Mouse (Mus musculus) liver, embryonic 13.5 days (tissue): ENCODE measurements around the gene Rusc2. TPM values are rescaled to one million over a fixed set of nuclear protein-coding genes. Genes with fewer than 3 reads are reported as not detected.

Experiments used
- ATAC-seq: fragments of 200-750 bp; cut with Nextera tagmentation; 2 replicates; pipeline ENCODE4 v1.8.0; 2017; ENCODE audit warnings: low read depth, mild to moderate bottlenecking, moderate number of reproducible peaks, moderate library complexity
- DNase-seq: peaks from one replicate; pipeline ENCODE4 v3.0.0; 2022
- H3K27ac ChIP-seq: fragments of 300-500 bp; sonication (generic); 2 replicates; pipeline ENCODE4 v1.5.1; 2015; ENCODE audit warnings: moderate library complexity, mild to moderate bottlenecking, inconsistent platforms
- H3K27me3 ChIP-seq: fragments of 300-500 bp; sonication (generic); 2 replicates; pipeline ENCODE4 v1.6.1; 2015; ENCODE audit warnings: mild to moderate bottlenecking, inconsistent platforms
- H3K36me3 ChIP-seq: fragments of 300-500 bp; sonication (generic); 2 replicates; pipeline ENCODE4 v1.6.1; 2015; ENCODE audit warnings: mild to moderate bottlenecking, inconsistent platforms
- H3K4me1 ChIP-seq: fragments of 300-500 bp; sonication (generic); replicated peaks from 2 replicates; pipeline ENCODE4 v1.6.1; 2015; ENCODE audit warnings: inconsistent platforms
- H3K4me2 ChIP-seq: fragments of 300-500 bp; sonication (generic); 2 replicates; pipeline ENCODE4 v1.6.1; 2015; ENCODE audit warnings: inconsistent platforms, mild to moderate bottlenecking, moderate library complexity
- H3K4me3 ChIP-seq: fragments of 300-500 bp; sonication (generic); replicated peaks from 2 replicates; pipeline ENCODE4 v1.5.1; 2015; ENCODE audit warnings: mild to moderate bottlenecking, inconsistent platforms
- H3K9ac ChIP-seq: fragments of 300-500 bp; sonication (generic); 2 replicates; pipeline ENCODE4 v1.6.1; 2015; ENCODE audit warnings: mild to moderate bottlenecking, inconsistent platforms
- H3K9me3 ChIP-seq: fragments of 300-500 bp; sonication (generic); replicated peaks from 2 replicates; pipeline ENCODE4 v1.6.1; 2016; ENCODE audit warnings: inconsistent platforms
- WGBS: fragments of 180-500 bp; shearing (Covaris S2); methylation state at CpG from one replicate; pipeline ENCODE4 v1.1.7; 2015; ENCODE audit not compliant: insufficient replicate concordance; 5-methylcytosine and 5-hydroxymethylcytosine counted together
- polyA plus RNA-seq: library from polyadenylated mRNA; unstranded; fragments of >200 nt; fragmentation: Nextera tagmentation; extraction: Ambion mirVana; gene quantifications from 2 replicates; pipeline ENCODE4 v1.2.1, GENCODE M21; 2015

The Rusc2 gene
- polyA plus RNA-seq, 1 experiment from 2014 or later = 0.82 TPM

DNA sequence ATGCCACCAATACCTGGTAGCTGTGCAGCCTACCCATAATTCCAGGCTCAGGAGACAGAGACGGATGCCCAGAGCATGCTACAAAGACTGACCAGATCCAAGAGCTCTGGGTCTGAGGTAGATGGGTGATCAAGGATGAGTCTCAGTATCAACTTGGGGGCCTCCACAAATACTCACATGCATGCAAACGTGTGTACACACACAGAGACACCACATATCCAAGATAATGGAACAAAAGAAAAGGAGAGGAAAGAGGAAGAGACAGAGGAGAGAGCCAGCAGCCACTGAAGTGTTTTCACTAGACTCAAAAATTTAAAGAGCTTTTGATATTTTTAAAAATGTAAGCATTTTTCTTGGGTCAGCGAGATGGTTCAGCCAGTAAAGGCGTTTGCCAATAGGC is 36.7 kb downstream of the Rusc2 start:
- H3K4me2 ChIP-seq = no peak overlapping the region
- H3K4me3 ChIP-seq = no peak overlapping the region
- WGBS = 69% methylated on average over 4 of the region's 4 CpGs
- DNase-seq (no peak), ATAC-seq (no peak)
- peaks cover 24% of the 10 kb centered on the region for H3K4me1 ChIP-seq
- no peaks in the 10 kb centered on the region for H3K9me3 ChIP-seq
- no peak overlapping the region for H3K27ac ChIP-seq
- H3K9ac ChIP-seq = no peak overlapping the region
- H3K27me3 ChIP-seq = peaks cover 14% of the 10 kb centered on the region
- 0 out of 2 replicates have a peak, but pooled peaks cover 14% of the 10 kb centered on the region for H3K36me3 ChIP-seq

DNA sequence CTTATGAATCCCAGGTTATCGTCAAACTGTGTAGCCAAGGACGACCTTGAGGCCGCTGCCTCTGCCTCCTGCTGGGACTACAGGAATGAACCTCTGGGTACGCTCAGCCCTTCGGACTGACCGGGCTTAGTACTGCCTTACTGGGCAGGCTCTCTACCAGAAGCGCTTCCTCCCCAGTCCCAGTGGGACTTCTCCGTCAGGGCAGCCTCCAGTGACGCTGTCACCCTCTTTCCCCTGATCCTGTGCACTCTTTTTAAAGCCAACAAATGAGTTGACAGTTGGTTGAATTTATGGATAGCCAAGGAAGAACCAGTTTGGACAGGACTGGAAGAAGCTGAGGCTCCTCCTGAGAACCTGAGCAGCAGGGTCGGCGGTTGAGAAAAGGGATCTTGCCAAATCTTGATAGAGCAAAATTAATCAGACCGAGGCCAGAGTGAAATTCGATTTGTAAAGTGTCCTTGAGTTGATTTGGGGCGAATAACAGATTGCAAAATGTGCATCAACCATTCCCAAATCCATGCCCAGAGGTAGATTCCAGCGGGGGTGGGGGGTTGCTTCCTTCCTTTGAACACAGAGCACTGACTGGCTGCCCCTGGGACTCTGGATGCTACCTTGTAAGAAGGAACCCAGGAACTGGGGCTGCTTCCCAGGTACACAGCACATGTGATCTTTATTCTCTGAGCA is 37.3 kb downstream of the Rusc2 start:
- WGBS = 59% methylated on average over 15 of the region's 15 CpGs
- no peak for DNase-seq

DNA sequence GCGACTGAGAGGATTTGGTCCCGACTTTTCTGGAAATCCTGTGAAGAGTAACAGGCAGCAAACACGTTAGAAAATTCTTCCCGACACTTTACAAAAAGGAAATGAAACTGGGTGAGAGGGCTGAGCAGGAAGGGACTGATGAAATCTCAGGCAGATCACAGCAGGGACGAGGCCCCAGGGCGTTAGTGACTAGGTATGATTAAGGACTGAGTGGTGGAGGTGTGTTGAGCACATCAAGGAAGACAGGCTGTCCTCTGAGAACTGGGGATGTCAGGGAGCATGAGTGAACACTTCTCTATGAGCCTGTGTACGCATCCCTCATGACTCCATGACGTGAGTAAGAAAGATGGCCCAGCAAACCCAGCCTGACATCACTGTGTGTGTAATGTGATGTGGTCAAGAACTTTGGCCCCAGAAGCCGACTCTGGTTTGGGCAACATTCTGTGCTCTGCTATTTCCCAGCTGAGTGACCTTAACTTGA is 38.1 kb downstream of the Rusc2 start:
- no peak overlapping the region for H3K27ac ChIP-seq
- H3K36me3 ChIP-seq = 0 out of 2 replicates have a peak, but pooled peaks cover 14% of the 10 kb centered on the region
- DNase-seq = no peak

More for the DNA sequence above, 37.3 kb downstream of the Rusc2 start:
- Histone ChIP-seq H3K9ac (no peak overlapping the region), H3K36me3 (0 out of 2 replicates have a peak, but pooled peaks cover 14% of the 10 kb centered on the region), H3K4me1 (peaks cover 24% of the 10 kb centered on the region), H3K27ac (no peak overlapping the region), H3K4me3 (no peak overlapping the region), H3K27me3 (peaks cover 20% of the 10 kb centered on the region), H3K9me3 (no peaks in the 10 kb centered on the region), H3K4me2 (no peak overlapping the region)
- no peak for ATAC-seq

DNA sequence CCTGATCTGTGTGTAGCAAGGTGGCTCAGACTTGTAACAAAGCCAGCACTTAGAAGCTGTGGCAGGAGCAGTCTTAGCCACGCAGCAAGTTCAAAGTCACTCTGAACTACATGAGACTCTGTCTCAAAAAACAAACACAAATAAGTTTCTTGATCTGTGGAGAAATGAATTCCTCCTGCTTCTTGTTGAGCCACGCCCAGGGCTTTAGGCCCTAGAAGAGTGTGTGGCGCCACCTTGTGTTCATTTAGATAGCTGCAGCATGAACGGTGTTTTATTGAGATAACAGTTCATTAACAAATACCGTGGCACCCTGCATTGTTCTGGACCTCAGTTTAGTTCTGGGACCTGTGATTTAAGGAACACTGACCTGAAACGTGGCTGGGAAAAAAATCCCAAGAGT is 38.5 kb downstream of the Rusc2 start:
- Histone ChIP-seq H3K9ac (no peak overlapping the region), H3K4me1 (peaks cover 27% of the 10 kb centered on the region), H3K4me2 (no peak overlapping the region), H3K27me3 (peaks cover 32% of the 10 kb centered on the region), H3K4me3 (no peak overlapping the region), H3K36me3 (0 out of 2 replicates have a peak, but pooled peaks cover 14% of the 10 kb centered on the region), H3K27ac (no peak overlapping the region), H3K9me3 (no peaks in the 10 kb centered on the region)
- no peak for ATAC-seq
- peak; percentile 56 for DNase-seq
- WGBS = 3% methylated on average over 6 of the region's 6 CpGs

More for the DNA sequence above, 38.1 kb downstream of the Rusc2 start:
- 42% methylated on average over 9 of the region's 9 CpGs for WGBS
- no peak overlapping the region for H3K4me2 ChIP-seq
- H3K9ac ChIP-seq = no peak overlapping the region
- H3K27me3 ChIP-seq = peaks cover 28% of the 10 kb centered on the region
- peaks cover 24% of the 10 kb centered on the region for H3K4me1 ChIP-seq
- no peaks in the 10 kb centered on the region for H3K9me3 ChIP-seq
- ATAC-seq = no peak
- no peak overlapping the region for H3K4me3 ChIP-seq

DNA sequence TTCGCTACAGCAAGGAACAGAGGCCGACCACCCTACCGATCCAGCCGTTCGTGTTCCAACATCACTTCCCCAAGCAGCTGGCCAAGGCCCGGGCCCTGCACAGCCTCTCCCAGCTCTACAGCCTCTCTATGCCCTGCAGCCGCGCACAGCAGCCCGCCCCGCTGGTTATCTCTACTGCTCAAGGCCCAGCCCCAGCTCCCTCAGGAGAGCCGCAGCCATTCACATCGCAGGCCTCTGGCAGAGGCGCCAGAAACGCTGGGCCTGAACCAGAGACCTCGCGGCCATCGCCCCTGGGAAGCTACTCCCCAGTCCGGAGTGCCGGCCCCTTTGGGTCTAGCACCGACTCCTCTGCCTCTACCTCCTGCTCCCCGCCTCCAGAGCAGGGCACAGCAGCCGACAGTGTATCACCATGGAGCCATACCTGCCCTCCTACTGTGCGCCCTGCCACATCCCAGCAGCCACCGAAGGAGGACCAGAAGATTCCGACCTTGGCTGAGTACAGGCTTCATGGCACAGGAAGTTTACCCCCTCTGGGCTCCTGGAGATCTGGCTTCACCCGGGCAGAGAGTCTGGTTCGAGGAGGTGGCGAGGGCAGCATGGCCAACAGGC is 40.0 kb downstream of the Rusc2 start:
- no peaks in the 10 kb centered on the region for H3K9me3 ChIP-seq
- no peak overlapping the region for H3K4me3 ChIP-seq
- peaks cover 47% of the 10 kb centered on the region for H3K27me3 ChIP-seq
- 0 out of 2 replicates have a peak, but pooled peaks cover 7% of the 10 kb centered on the region for H3K36me3 ChIP-seq
- DNase-seq = peak; percentile 38
- H3K4me1 ChIP-seq = peaks cover 31% of the 10 kb centered on the region
- no peak overlapping the region for H3K27ac ChIP-seq
- ATAC-seq = peak; percentile 60
- no peak overlapping the region for H3K9ac ChIP-seq
- 55% methylated on average over 28 of the region's 28 CpGs for WGBS
- no peak overlapping the region for H3K4me2 ChIP-seq

DNA sequence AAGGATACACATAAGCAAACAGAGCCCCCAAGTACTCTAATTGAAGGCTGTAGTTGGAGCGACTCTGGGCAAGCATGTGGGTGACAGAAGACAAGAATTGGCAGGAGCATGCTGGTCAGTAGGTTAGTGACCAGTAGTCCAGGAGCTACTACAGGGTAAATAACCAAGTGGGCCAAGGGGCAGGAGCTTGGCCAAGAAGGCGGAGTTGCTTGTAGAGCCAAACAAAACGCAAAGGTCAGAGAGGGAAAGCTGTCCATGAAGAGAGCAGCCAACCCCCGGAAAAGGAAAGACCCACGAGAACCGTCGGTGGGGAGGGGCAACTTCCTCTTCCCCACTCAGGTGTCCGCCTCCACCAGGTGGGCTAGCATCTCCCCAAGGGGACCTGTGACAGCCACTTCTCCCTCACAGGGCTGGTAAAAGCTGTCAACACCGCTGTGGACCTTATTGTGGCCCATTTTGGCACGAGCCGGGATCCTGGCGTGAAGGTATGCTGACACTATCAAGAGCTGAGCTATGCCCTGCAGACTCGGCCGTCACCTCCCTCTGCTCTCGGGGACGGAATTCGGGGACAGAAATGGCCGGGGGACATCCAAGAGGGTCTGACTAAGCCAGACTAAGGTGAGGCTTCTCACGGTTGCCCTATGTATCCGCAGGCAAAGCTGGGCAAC is 41.6 kb downstream of the Rusc2 start:
- DNase-seq = no peak
- no peaks in the 10 kb centered on the region for H3K9me3 ChIP-seq
- no peak overlapping the region for H3K4me2 ChIP-seq
- H3K27me3 ChIP-seq = peaks cover 63% of the 10 kb centered on the region
- no peak overlapping the region for H3K4me3 ChIP-seq
- H3K36me3 ChIP-seq = 0 out of 2 replicates have a peak, but pooled peaks cover 7% of the 10 kb centered on the region
- peaks cover 22% of the 10 kb centered on the region for H3K4me1 ChIP-seq
- H3K27ac ChIP-seq = no peak overlapping the region
- H3K9ac ChIP-seq = no peak overlapping the region
- 69% methylated on average over 20 of the region's 20 CpGs for WGBS
- ATAC-seq = no peak

DNA sequence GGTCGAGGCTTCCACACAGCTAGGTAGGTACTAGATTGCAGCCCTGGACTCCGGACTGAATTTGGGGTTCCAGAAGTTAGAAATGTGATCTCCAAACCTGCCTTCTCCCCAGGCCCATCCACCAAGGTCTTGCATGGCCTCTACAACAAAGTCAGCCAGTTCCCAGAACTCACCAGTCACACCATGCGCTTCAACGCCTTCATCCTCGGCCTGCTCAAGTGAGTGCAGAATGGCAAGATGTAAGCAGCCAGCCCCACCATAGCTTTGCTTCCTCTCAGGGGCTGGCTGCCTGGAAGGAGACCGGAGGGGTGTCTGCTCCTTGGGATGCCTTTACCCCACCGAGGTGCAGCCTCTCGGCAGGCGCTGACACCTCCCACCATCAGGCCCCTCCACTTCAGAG is 42.3 kb downstream of the Rusc2 start:
- DNase-seq (no peak), ATAC-seq (no peak)
- no peak overlapping the region for H3K4me3 ChIP-seq
- no peaks in the 10 kb centered on the region for H3K9me3 ChIP-seq
- 0 out of 2 replicates have a peak, but pooled peaks cover 7% of the 10 kb centered on the region for H3K36me3 ChIP-seq
- H3K27ac ChIP-seq = no peak overlapping the region
- no peak overlapping the region for H3K4me2 ChIP-seq
- peaks cover 23% of the 10 kb centered on the region for H3K4me1 ChIP-seq
- H3K27me3 ChIP-seq = peaks cover 70% of the 10 kb centered on the region
- 69% methylated on average over 9 of the region's 9 CpGs for WGBS
- no peak overlapping the region for H3K9ac ChIP-seq

DNA sequence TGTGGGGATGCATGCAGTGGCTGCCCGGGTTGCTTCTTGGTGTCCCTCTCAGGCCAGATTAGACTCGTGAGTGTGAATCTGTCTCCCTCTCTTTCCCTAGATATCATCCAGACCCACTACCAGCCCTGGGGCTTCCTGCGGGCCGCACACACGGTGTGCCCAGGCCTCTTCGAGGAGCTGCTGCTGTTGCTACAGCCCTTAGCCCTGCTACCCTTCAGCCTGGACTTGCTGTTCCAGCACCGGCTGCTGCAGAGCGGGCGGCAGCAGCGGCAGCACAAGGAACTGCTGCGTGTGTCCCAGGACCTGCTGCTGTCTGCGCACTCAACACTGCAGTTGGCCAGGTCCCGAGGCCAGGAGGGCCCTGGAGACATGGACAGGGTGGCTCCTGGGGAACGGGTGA is 43.4 kb downstream of the Rusc2 start:
- 18% methylated on average over 14 of the region's 14 CpGs for WGBS
- Histone ChIP-seq H3K9me3 (no peaks in the 10 kb centered on the region), H3K27ac (no peak overlapping the region), H3K4me3 (peak overlapping the region; percentile 30), H3K9ac (no peak overlapping the region), H3K4me1 (peaks cover 18% of the 10 kb centered on the region), H3K4me2 (peak overlapping the region; percentile 50), H3K36me3 (0 out of 2 replicates have a peak, but pooled peaks cover 7% of the 10 kb centered on the region), H3K27me3 (peaks cover 79% of the 10 kb centered on the region)
- ATAC-seq (no peak), DNase-seq (no peak)

DNA sequence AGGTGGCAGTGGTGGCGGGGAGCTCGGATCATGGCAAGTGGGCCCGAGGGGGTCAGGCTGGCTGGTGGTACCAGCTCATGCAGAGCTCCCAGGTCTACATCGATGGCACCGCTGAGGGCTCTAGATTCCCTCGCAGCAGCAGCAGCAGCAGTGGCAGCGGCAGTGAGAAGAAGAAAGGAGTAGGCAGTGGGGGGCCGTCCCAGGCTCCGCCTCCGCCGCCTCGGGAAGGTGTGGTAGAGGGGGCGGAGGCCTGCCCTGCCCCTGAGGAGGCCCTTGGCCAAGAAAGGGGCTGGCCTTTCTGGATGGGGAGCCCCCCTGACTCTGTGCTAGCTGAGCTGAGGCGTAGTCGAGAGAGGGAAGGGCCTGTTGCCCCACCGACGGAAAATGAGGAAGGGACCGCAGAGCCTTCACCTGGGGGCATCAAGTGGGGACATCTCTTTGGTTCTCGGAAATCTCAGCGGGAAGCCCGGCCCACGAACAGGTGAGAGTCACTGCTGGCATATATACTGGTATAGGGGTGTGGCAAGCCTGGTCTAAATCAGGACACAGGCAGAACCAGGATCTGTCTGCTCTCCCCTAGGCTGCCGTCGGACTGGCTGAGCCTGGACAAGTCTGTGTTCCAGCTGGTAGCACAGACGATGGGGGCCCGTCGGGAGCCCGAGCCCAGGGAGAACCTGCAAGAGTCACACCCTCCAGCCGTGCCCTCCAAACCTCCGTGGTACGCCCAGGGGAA is 44.0 kb downstream of the Rusc2 start:
- Histone ChIP-seq H3K9me3 (no peaks in the 10 kb centered on the region), H3K36me3 (0 out of 2 replicates have a peak, but pooled peaks cover 7% of the 10 kb centered on the region), H3K4me2 (peak overlapping the region; percentile 50), H3K4me3 (peak overlapping the region; percentile 30), H3K9ac (no peak overlapping the region), H3K27ac (no peak overlapping the region), H3K27me3 (peaks cover 86% of the 10 kb centered on the region), H3K4me1 (peaks cover 18% of the 10 kb centered on the region)
- WGBS = 16% methylated on average over 30 of the region's 31 CpGs
- ATAC-seq = no peak
- DNase-seq = no peak

DNA sequence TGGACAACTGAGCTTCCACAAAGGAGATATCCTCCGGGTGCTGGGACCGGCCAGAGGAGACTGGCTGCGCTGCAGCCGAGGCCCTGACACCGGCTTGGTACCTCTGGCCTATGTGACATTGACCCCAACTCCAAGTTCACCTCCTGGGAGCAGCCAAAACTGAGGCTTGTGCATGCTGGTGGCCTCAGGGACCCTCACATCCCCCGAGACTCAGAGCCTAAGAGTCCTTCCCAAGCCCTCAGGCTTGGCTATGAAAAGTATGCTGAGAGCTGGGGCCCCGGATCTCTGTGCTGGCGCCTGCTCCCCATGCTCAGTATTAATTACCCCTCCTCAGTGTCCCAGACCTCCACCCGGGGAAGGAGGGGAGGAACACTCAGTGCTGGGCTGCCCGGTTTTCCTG is 44.7 kb downstream of the Rusc2 start:
- Histone ChIP-seq H3K9ac (no peak overlapping the region), H3K4me3 (no peak overlapping the region), H3K27me3 (peaks cover 88% of the 10 kb centered on the region), H3K4me1 (peaks cover 16% of the 10 kb centered on the region), H3K4me2 (no peak overlapping the region), H3K9me3 (no peaks in the 10 kb centered on the region), H3K36me3 (0 out of 2 replicates have a peak, but pooled peaks cover 7% of the 10 kb centered on the region), H3K27ac (no peak overlapping the region)
- ATAC-seq (no peak), DNase-seq (no peak)
- 44% methylated on average over 10 of the region's 10 CpGs for WGBS
